Mouse (Mus musculus): ENCODE data around the gene Nwd2.

Gene Nwd2

DNA sequence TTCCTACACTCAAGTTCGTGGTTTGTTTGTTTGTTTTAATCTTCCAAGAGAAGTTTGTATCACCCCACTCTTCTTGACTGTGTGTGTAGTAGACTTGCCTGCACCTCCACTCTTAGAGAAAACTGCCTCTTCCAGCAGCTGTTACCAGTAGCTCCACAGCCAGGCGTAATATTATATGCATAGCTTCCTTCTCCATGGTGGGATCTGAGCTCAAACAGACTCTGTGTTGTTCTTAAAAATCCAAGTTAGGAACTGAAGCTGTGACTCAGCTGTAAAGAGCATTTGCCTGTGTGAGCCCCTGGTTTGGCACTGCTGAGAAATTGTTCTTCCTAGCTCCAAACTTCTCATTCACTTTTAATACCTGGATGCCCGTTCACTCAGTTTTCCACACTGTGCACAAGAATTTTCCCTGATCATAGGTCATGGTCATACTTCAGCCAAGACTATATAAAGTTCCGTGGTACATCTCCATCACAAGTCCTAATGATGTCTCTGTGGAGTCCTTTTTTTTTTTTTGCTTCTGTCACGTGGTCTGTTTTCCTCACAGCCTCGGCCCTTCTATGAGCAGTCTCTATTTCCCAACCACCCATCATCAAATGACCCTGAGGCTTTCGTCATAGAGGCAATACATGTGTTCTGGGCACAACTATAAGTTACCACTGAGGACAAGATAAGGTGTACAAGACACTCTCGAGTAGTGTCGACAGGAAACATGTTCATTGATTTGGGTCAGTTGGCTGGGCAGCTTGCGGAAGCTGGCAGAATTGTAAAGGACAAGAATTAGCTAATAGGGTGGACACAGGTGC is 179.7 kb downstream of the Nwd2 start:
- DNase-seq (ENCODE audit: low spot score): no peak

GRCm38 (mm10) chr5:63831054-63831453 is 182.2 kb downstream of the Nwd2 start:
- no peak for DNase-seq (ENCODE audit: low spot score)

GRCm38 (mm10) chr5:63833955-63834354 is 185.1 kb downstream of the Nwd2 start:
- DNase-seq (ENCODE audit: low spot score): no peak

DNA sequence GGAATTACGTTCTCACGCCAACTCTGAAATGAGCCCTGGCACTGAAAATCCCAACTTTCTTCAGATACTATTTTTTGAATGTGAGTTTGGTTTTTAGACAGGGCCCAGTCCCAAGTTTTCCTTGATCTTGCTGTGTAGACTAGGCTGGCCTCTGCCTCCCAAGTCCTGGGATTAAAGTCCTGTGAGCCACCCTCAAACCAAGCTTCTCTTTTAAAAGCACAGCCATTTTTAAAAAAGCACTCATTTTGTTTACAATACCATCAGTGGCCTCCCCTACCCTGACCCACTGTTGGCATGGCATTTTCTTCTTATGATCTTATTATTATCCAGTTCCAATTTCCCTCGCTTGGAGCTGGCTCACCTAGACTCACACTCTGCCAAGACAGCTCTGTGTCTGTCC is 185.5 kb downstream of the Nwd2 start:
- DNase-seq (ENCODE audit: low spot score): no peak

DNA sequence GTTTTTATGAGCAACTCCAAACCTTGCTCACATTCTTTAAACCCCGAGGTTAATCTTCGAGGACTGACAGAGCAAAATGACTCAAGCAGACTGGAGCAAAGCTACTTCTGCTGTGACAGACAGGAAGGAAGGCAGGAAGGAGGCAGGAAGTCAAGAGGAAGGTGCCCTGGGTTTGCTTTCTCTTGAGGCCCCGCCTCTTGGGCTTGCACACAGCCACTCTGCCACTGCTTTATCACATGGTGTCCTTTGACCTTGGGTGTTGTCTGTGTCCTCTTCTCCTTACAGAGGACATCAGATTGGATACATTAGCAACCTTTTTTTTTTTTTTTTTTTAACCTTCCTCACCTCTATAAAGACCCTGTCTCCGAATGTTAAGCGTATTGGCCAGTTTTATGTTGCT is 188.2 kb downstream of the Nwd2 start:
- DNase-seq (ENCODE audit: low spot score): no peak

GRCm38 (mm10) chr5:63837851-63838250 is 188.9 kb downstream of the Nwd2 start:
- no peak for DNase-seq (ENCODE audit: low spot score)

DNA sequence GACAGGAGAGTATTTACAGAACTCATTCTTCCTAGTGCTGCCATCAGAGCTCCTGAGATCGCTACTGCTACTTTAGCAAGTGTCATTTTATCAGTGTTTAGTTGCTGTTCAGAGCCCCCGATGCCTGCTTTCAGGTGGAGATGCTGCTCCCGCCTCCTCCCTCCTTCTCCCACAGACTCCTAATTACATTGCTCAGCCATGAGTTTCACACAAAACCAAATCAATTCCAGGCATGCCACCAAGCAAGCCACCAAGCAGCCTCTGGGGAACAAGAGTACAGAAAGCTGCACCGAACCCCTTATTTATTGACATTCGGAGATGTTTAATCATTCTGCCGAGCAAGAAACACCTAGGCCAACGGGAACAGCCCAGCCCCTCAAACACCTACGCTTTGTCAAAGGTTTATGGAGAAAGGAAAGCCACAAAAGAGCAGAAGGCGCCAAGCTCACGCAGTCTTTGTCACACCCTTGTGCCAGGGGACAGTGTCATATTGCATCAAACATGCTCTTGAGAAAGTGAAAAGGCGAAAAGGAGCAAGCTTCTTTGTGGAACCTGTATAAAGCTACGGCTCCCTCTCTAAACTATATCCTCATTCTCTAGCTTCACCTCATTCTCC is 191.0 kb downstream of the Nwd2 start:
- DNase-seq (ENCODE audit: low spot score): no peak

DNA sequence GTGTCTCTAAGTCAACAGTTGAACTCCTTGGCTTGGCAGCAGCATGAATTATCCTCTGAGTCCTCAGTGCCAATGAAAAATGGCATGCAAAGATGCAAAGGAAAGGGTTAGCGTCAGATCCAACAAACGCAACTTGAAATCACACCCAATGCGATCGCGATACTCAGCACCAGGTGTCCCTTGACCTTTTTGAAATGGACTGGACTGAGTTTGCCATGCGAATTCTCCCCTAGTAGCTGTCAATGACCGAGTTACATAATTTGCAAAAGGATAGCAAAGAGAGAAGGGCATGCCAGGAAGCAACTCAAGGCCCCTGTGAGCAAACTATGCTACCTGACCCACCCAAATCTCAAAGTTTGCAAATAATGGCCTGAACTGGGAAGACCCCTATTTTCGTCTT is 198.2 kb downstream of the Nwd2 start:
- DNase-seq (ENCODE audit: low spot score): no peak

DNA sequence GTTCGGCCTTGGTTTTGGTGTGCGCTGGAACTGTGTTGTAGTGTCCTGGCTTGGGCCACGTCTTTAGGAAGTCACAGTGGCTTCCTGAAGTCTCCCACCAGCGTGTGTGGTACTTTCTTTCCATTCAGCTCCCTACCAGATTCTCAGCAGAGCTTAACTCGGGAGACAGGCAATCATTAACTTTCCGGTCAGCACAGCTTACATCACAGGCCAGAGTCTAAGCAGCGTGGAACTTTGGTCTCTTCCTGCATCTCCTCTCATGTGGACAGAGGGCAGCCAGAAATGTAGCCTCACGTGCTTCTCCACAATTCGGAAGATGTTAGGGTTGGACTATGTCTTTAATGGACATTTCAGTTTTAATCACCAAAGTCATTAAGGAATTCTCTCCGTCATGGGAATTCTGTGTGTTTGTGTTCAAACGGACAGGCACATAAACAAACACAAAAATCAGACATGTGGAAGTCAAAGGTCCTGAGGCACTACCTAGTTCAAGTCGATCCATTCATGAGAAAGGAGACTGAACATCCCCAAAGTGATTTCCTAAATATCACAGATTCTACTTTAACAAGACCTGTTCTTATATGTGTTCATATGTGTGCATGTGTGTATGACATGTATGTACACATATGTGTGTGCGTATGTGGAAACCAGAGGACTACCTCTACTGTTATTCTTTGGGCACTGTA is 198.8 kb downstream of the Nwd2 start:
- DNase-seq (ENCODE audit: low spot score): no peak

- DNase-seq (ENCODE audit: low spot score): no peak
These were observed 210.0 kb downstream of the Nwd2 start for GRCm38 (mm10) chr5:63858901-63859300.

Data from c-Kit-positive CD71-positive TER-119-positive erythroid progenitor cells, embryonic 14.5 days (primary cell).